ENCODE assay signal across 10 mouse cellular contexts in genomic region chr11:106365366-106365765, GRCm38 (mm10). TPM values are rescaled to one million over a fixed set of nuclear protein-coding genes. Genes with fewer than 3 reads are reported as not detected.
DNase-seq lines count a peak whose midpoint lies in the region; ATAC-seq and TF ChIP-seq lines count a peak whose summit lies in the region.
"Had no signal": no experiment of that assay in that cellular context is flagged by ENCODE, and none has a peak within 500 bp of the region (broad histone marks: within the 10 kb centered on the region; RNA-seq: fewer than 3 reads in every experiment).

Prr29 (plus strand) TSS chr11:106365472.

- no peaks in the 10 kb centered on the region for H3K9me3 ChIP-seq in heart, embryonic 13.5 days
- H3K9me3 ChIP-seq in lung, postnatal 0 days (ENCODE audit: low read length): no peaks in the 10 kb centered on the region
- no peaks in the 10 kb centered on the region for H3K9me3 ChIP-seq in neural tube, embryonic 13.5 days

- no peaks in the 10 kb centered on the region for H3K27me3 ChIP-seq in heart, embryonic 13.5 days (replicated peaks)
- H3K27me3 ChIP-seq in lung, postnatal 0 days (replicated peaks; ENCODE audit: insufficient read depth, low read length): no peaks in the 10 kb centered on the region
- H3K27me3 ChIP-seq in neural tube, embryonic 13.5 days: no peaks in the 10 kb centered on the region

- 30% methylated on average over 10 of the region's 10 CpGs for WGBS in heart, embryonic 13.5 days
- 48% methylated on average over 10 of the region's 10 CpGs for WGBS in lung, postnatal 0 days
- WGBS in neural tube, embryonic 13.5 days: 49% methylated on average over 10 of the region's 10 CpGs

- no peak for TF ChIP-seq CTCF in lung, postnatal 0 days (IDR thresholded peaks at IDR 0.05)

- peak within 1 kb of the TSS; percentile 69 for H3K9ac ChIP-seq in heart, embryonic 13.5 days
- H3K9ac ChIP-seq in lung, postnatal 0 days (replicated peaks; ENCODE audit: low read depth): no peak within 1 kb of the TSS
- H3K9ac ChIP-seq in neural tube, embryonic 13.5 days: peak within 1 kb of the TSS; percentile 18; the same call in 1 of the 2 replicates

- H3K4me3 ChIP-seq in heart, embryonic 13.5 days: 0 out of 2 replicates have a peak within 1 kb of the TSS, but pooled peaks have one; percentile 27
- H3K4me3 ChIP-seq in lung, postnatal 0 days (ENCODE audit: low read depth, low read length): no peak within 1 kb of the TSS
- no peak within 1 kb of the TSS for H3K4me3 ChIP-seq in neural tube, embryonic 13.5 days

- no peaks in the 10 kb centered on the region for H3K36me3 ChIP-seq in heart, embryonic 13.5 days
- H3K36me3 ChIP-seq in lung, postnatal 0 days (ENCODE audit: insufficient read depth, low read length): no peaks in the 10 kb centered on the region
- H3K36me3 ChIP-seq in neural tube, embryonic 13.5 days: no peaks in the 10 kb centered on the region

- no peak for ATAC-seq in heart, embryonic 13.5 days (ENCODE audit: extremely low read depth, insufficient number of reproducible peaks, low FRiP score, low TSS enrichment)
- ATAC-seq in lung, postnatal 0 days: no peak
- no peak for ATAC-seq in neural tube, embryonic 13.5 days (ENCODE audit: low read depth)

- peaks cover 22% of the 10 kb centered on the region for H3K4me1 ChIP-seq in heart, embryonic 13.5 days
- H3K4me1 ChIP-seq in lung, postnatal 0 days (ENCODE audit: insufficient read depth, low read depth, low read length): peaks cover 13% of the 10 kb centered on the region
- H3K4me1 ChIP-seq in neural tube, embryonic 13.5 days (replicated peaks): peaks cover 10% of the 10 kb centered on the region

- no peak for DNase-seq in heart, adult 8-10 months (ENCODE audit: low spot score)
- no peak for DNase-seq in lung, postnatal 0 days (ENCODE audit: low spot score)
- DNase-seq in lung, postnatal 25 days (ENCODE audit: low spot score): no peak
- DNase-seq in gastrocnemius, postnatal 25 days: peak; percentile 70
- DNase-seq in adrenal gland, adult (ENCODE audit: inconsistent age in 2 of 2, low spot score in 1 of 2): no peak
- no peak for DNase-seq in cerebellum, adult 9-10 months
- DNase-seq: cerebellum, adult 8-10 months had no signal

- peak within 1 kb of the TSS; percentile 57 for H3K4me2 ChIP-seq in heart, embryonic 13.5 days
- peak within 1 kb of the TSS; percentile 28; the same call in 1 of the 2 replicates for H3K4me2 ChIP-seq in lung, postnatal 0 days (replicated peaks; ENCODE audit: low read depth, low read length)
- peak within 1 kb of the TSS; percentile 5; the same call in 1 of the 2 replicates for H3K4me2 ChIP-seq in neural tube, embryonic 13.5 days

- 0 out of 2 replicates have a peak within 1 kb of the TSS, but pooled peaks have one; percentile 13 for H3K27ac ChIP-seq in heart, embryonic 13.5 days (replicated peaks)
- H3K27ac ChIP-seq in lung, postnatal 0 days (ENCODE audit: low read length): peak within 1 kb of the TSS; percentile 54
- no peak within 1 kb of the TSS for H3K27ac ChIP-seq in neural tube, embryonic 13.5 days (replicated peaks)

- no peak for TF ChIP-seq EP300 in lung, postnatal 0 days (IDR thresholded peaks at IDR 0.05)

RNA-seq across cellular contexts. Expression of gene Prr29, which starts in this region (rescaled TPM):
- polyA plus RNA-seq in heart, embryonic 13.5 days (2015; fragmentation: Nextera tagmentation; extraction: Ambion mirVana): 0.15 and 0.27 TPM in 2 replicates
- 1 to 10 TPM in 3 of 4 experiments, under 1 TPM in 1; 0.75 to 1.8 (median 1.5) TPM for total RNA-seq in heart, adult 8-10 months (2022)
- polyA plus RNA-seq in lung, postnatal 0 days (2015; fragmentation: Nextera tagmentation; extraction: Ambion mirVana): 8.9 and 10.2 TPM in 2 replicates
- 1 to 10 TPM; 7.0 to 8.0 TPM for total RNA-seq in gastrocnemius, postnatal 25 days (2021)
- not detected in 2 replicates for polyA plus RNA-seq in neural tube, embryonic 13.5 days (2015; fragmentation: Nextera tagmentation; extraction: Ambion mirVana)
- total RNA-seq: layer of hippocampus, adult 18-20 months had no signal

Comparison
In these comparisons a context has a peak if more than half of its experiments do, and no peak if none do; other contexts are left out.
1. H3K4me2 ChIP-seq: peak in every context shown above with its lines; median percentile 57 in heart, embryonic 13.5 days; 28 in lung, postnatal 0 days; 5 in neural tube, embryonic 13.5 days.